11 mouse cellular contexts compared by ENCODE assay signal in the genomic region with DNA sequence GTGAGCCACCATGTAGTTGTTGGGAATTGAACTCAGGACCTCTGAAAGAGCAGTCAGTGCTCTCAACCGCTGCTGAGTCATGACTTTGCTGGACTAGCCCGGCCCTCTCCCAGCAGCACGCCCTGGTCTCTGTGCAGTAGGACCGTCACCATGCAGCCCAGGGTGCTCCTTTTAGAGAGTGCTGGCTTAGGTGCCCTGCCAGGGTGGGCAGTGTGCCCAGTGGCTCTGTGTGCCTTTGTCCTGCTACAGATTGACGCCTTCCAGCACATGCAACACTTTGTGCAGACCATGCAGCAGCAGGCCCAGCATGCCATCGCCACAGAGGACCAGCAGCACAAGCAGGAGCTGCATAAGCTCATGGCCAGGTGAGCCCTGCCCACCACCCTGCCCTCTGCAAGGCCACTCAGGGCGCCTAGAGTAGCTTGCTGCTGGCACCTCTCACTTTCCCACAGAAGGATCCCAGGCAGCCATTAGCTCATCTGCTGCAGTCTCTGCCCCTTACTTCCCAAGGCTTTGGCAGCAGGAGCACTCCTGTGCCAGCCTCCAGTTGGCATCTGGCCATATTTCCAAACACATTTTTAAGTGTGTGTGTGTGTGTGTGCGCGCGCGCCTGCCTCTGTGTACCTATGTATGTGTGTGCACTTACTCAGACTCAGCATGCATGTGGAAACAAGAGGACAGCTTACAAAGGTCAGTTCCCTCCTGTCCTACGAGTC. TPM values are rescaled to one million over a fixed set of nuclear protein-coding genes. Genes with fewer than 3 reads are reported as not detected.
DNase-seq lines count a peak whose midpoint lies in the region; ATAC-seq and TF ChIP-seq lines count a peak whose summit lies in the region.
"Had no signal": no experiment of that assay in that cellular context is flagged by ENCODE, and none has a peak within 500 bp of the region (broad histone marks: within the 10 kb centered on the region; RNA-seq: fewer than 3 reads in every experiment).

No protein-coding gene starts in this region.

- DNase-seq in lung, postnatal 4 days: no peak
- peak; percentile 59 to 63 for DNase-seq in cerebellum, adult 2 months
- DNase-seq in layer of hippocampus, adult 9-11 months: peak; percentile 51
- no peak for DNase-seq in kidney, adult 11 months
- DNase-seq in left cerebral cortex, adult 8-10 months (ENCODE audit: low spot score in 2 of 2): no peak
- DNase-seq: gastrocnemius, postnatal 36 days; lung, adult 18-20 months had no signal

- ATAC-seq in forebrain, embryonic 15.5 days (replicated peaks): peak; percentile 82
- no peak for ATAC-seq in forebrain, embryonic 12.5 days (ENCODE audit: low FRiP score)
- ATAC-seq in lung, embryonic 15.5 days (ENCODE audit: borderline replicate concordance, extremely low read depth, low FRiP score, low TSS enrichment): 0 out of 2 replicates have a peak, but pooled peaks have one; percentile 27

- 63% methylated on average over 12 of the region's 12 CpGs for WGBS in forebrain, embryonic 15.5 days
- WGBS in forebrain, embryonic 12.5 days: 91% methylated on average over 12 of the region's 12 CpGs
- 87% methylated on average over 12 of the region's 12 CpGs for WGBS in lung, embryonic 15.5 days
- 31% methylated on average over 12 of the region's 12 CpGs for WGBS in cerebellum, adult 2 months

- H3K9ac ChIP-seq in forebrain, embryonic 15.5 days (replicated peaks): no peak overlapping the region
- no peak overlapping the region for H3K9ac ChIP-seq in forebrain, embryonic 12.5 days
- no peak overlapping the region for H3K9ac ChIP-seq in lung, embryonic 15.5 days

- H3K9me3 ChIP-seq in forebrain, embryonic 15.5 days: no peaks in the 10 kb centered on the region
- H3K9me3 ChIP-seq in forebrain, embryonic 12.5 days: no peaks in the 10 kb centered on the region
- no peaks in the 10 kb centered on the region for H3K9me3 ChIP-seq in lung, embryonic 15.5 days

- no peak overlapping the region for H3K4me2 ChIP-seq in forebrain, embryonic 15.5 days (replicated peaks)
- no peak overlapping the region for H3K4me2 ChIP-seq in forebrain, embryonic 12.5 days
- H3K4me2 ChIP-seq in lung, embryonic 15.5 days: no peak overlapping the region

- no peak for TF ChIP-seq CTCF in cerebellum, adult 2 months (IDR thresholded peaks at IDR 0.05; ENCODE audit: borderline replicate concordance, insufficient read depth, low read depth, low read length)

- no peaks in the 10 kb centered on the region for H3K27me3 ChIP-seq in forebrain, embryonic 15.5 days
- H3K27me3 ChIP-seq in forebrain, embryonic 12.5 days: no peaks in the 10 kb centered on the region
- no peaks in the 10 kb centered on the region for H3K27me3 ChIP-seq in lung, embryonic 15.5 days
- no peaks in the 10 kb centered on the region for H3K27me3 ChIP-seq in cerebellum, adult 2 months (ENCODE audit: control insufficient read depth, insufficient read depth, low read length)

- no peak overlapping the region for H3K4me3 ChIP-seq in forebrain, embryonic 15.5 days
- no peak overlapping the region for H3K4me3 ChIP-seq in forebrain, embryonic 12.5 days (replicated peaks)
- H3K4me3 ChIP-seq in lung, embryonic 15.5 days: no peak overlapping the region
- no peak overlapping the region for H3K4me3 ChIP-seq in cerebellum, adult 2 months (replicated peaks; ENCODE audit: insufficient read depth, low read depth, low read length)
- H3K4me3 ChIP-seq: myocyte had no signal

- peaks cover 88% of the 10 kb centered on the region for H3K36me3 ChIP-seq in forebrain, embryonic 15.5 days
- peaks cover 96% of the 10 kb centered on the region for H3K36me3 ChIP-seq in forebrain, embryonic 12.5 days (replicated peaks)
- H3K36me3 ChIP-seq in lung, embryonic 15.5 days: peaks cover 73% of the 10 kb centered on the region

- peak overlapping the region; percentile 59 for H3K27ac ChIP-seq in forebrain, embryonic 15.5 days (replicated peaks)
- no peak overlapping the region for H3K27ac ChIP-seq in forebrain, embryonic 12.5 days
- H3K27ac ChIP-seq in lung, embryonic 15.5 days: no peak overlapping the region
- H3K27ac ChIP-seq in cerebellum, adult 2 months (ENCODE audit: insufficient read depth, low read length): no peak overlapping the region

- TF ChIP-seq POLR2A in cerebellum, adult 2 months (IDR thresholded peaks at IDR 0.05; ENCODE audit: borderline replicate concordance, insufficient read depth, low read length): no peak

- H3K4me1 ChIP-seq in forebrain, embryonic 15.5 days: peaks cover 7% of the 10 kb centered on the region
- no peaks in the 10 kb centered on the region for H3K4me1 ChIP-seq in forebrain, embryonic 12.5 days
- H3K4me1 ChIP-seq in lung, embryonic 15.5 days: no peaks in the 10 kb centered on the region
- peaks cover 17% of the 10 kb centered on the region for H3K4me1 ChIP-seq in cerebellum, adult 2 months (ENCODE audit: control insufficient read depth, insufficient read depth, low read length)

RNA-seq across cellular contexts. Expression of a gene that starts 24.5 kb away (rescaled TPM):
- 93.1 and 97.5 TPM in 2 replicates for polyA plus RNA-seq in forebrain, embryonic 15.5 days (2015; fragmentation: Nextera tagmentation; extraction: Ambion mirVana)
- polyA plus RNA-seq in forebrain, embryonic 12.5 days (2016; fragmentation: Nextera tagmentation; extraction: Ambion mirVana): 102 and 105 TPM in 2 replicates
- 92.3 and 93.8 TPM in 2 replicates for polyA plus RNA-seq in lung, embryonic 15.5 days (2015; fragmentation: Nextera tagmentation; extraction: Ambion mirVana)
- 47.1 and 52.9 TPM in 2 replicates for polyA plus RNA-seq in cerebellum, adult 2 months (2012; rRNA removed)
- 10 to 100 TPM; 47.1 to 49.6 (median 48.2) TPM for total RNA-seq in left cerebral cortex, adult 8-10 months (2022)

RNA-seq across cellular contexts. Expression of a gene that starts 33.5 kb away (rescaled TPM):
- 0.33 and 0.38 TPM in 2 replicates for polyA plus RNA-seq in forebrain, embryonic 15.5 days (2015; fragmentation: Nextera tagmentation; extraction: Ambion mirVana)
- 0.29 and 0.51 TPM in 2 replicates for polyA plus RNA-seq in forebrain, embryonic 12.5 days (2016; fragmentation: Nextera tagmentation; extraction: Ambion mirVana)
- 1.8 and 3.7 TPM in 2 replicates for polyA plus RNA-seq in lung, embryonic 15.5 days (2015; fragmentation: Nextera tagmentation; extraction: Ambion mirVana)
- 0.10 and 0.13 TPM in 2 replicates for polyA plus RNA-seq in cerebellum, adult 2 months (2012; rRNA removed)
- total RNA-seq in left cerebral cortex, adult 8-10 months (2022): under 1 TPM; 0.50 to 0.84 (median 0.73) TPM

RNA-seq across cellular contexts. Expression of a gene that starts 57.5 kb away (rescaled TPM):
- polyA plus RNA-seq in forebrain, embryonic 15.5 days (2015; fragmentation: Nextera tagmentation; extraction: Ambion mirVana): 178 and 180 TPM in 2 replicates
- 163 and 166 TPM in 2 replicates for polyA plus RNA-seq in forebrain, embryonic 12.5 days (2016; fragmentation: Nextera tagmentation; extraction: Ambion mirVana)
- 183 and 192 TPM in 2 replicates for polyA plus RNA-seq in lung, embryonic 15.5 days (2015; fragmentation: Nextera tagmentation; extraction: Ambion mirVana)
- polyA plus RNA-seq in cerebellum, adult 2 months (2012; rRNA removed): 68.9 and 75.8 TPM in 2 replicates
- total RNA-seq in left cerebral cortex, adult 8-10 months (2022): 10 to 100 TPM; 76.3 to 81.3 (median 77.7) TPM

Comparison
In these comparisons a context has a peak if more than half of its experiments do, and no peak if none do; other contexts are left out.
1. DNase-seq: peak in cerebellum, adult 2 months (2 of 2) and layer of hippocampus, adult 9-11 months (single experiment); none in lung, postnatal 4 days (0 of 2), kidney, adult 11 months (single experiment) and left cerebral cortex, adult 8-10 months (0 of 2).